Mouse (Mus musculus) limb, embryonic 14.5 days (tissue): Measurements from ENCODE around the gene Chst15. TPM values are rescaled to one million over a fixed set of nuclear protein-coding genes. Genes with fewer than 3 reads are reported as not detected.

ENCODE experiments used
- ATAC-seq: fragments of 200-750 bp; cut with Nextera tagmentation; 2 replicates; pipeline ENCODE4 v1.8.0; 2017; ENCODE audit warnings: low read depth, moderate number of reproducible peaks, moderate TSS enrichment; ENCODE audit not compliant: low FRiP score
- DNase-seq: peaks from one replicate; pipeline ENCODE4 v3.0.0-alpha.2; 2015; ENCODE audit warnings: low spot score
- H3K27ac ChIP-seq: fragments of 300-500 bp; sonication (generic); replicated peaks from 2 replicates; pipeline ENCODE4 v1.5.1; 2014; ENCODE audit warnings: low read depth, mild to moderate bottlenecking, low read length, moderate library complexity, mixed read lengths
- H3K27me3 ChIP-seq: fragments of 300-500 bp; sonication (generic); 2 replicates; pipeline ENCODE4 v1.6.1; 2014; ENCODE audit warnings: low read length, mixed read lengths; ENCODE audit not compliant: control insufficient read depth, insufficient read depth
- H3K36me3 ChIP-seq: fragments of 300-500 bp; sonication (generic); 2 replicates; pipeline ENCODE4 v1.6.1; 2014; ENCODE audit warnings: mild to moderate bottlenecking, low read length, moderate library complexity, mixed read lengths; ENCODE audit not compliant: control insufficient read depth, insufficient read depth
- H3K4me1 ChIP-seq: fragments of 300-500 bp; sonication (generic); 2 replicates; pipeline ENCODE4 v1.6.1; 2014; ENCODE audit warnings: antibody characterized with exemption, low read length, mixed read lengths; ENCODE audit not compliant: control insufficient read depth, insufficient read depth
- H3K4me2 ChIP-seq: fragments of 300-500 bp; sonication (generic); replicated peaks from 2 replicates; pipeline ENCODE4 v1.6.1; 2014; ENCODE audit warnings: low read depth, mild to moderate bottlenecking, low read length, moderate library complexity; ENCODE audit not compliant: severe bottlenecking
- H3K4me3 ChIP-seq: fragments of 300-500 bp; sonication (generic); replicated peaks from 2 replicates; pipeline ENCODE4 v1.5.1; 2014; ENCODE audit warnings: low read length
- H3K9ac ChIP-seq: fragments of 300-500 bp; sonication (generic); 2 replicates; pipeline ENCODE4 v1.6.1; 2014; ENCODE audit warnings: mild to moderate bottlenecking, low read depth, low read length, moderate library complexity; ENCODE audit not compliant: severe bottlenecking
- H3K9me3 ChIP-seq: fragments of 300-500 bp; sonication (generic); 2 replicates; pipeline ENCODE4 v1.6.1; 2016; ENCODE audit warnings: low read length; ENCODE audit not compliant: control insufficient read depth
- POLR2A ChIP-seq: fragments of 200-500 bp; IDR thresholded peaks from 2 replicates; pipeline ENCODE4 v1.8.0; 2012; ENCODE audit warnings: inconsistent platforms, mild to moderate bottlenecking, moderate library complexity, borderline replicate concordance; ENCODE audit not compliant: insufficient read depth, insufficient read length; ENCODE audit errors: extremely low read depth
- whole genome bisulfite sequencing: fragments of 180-500 bp; shearing (Covaris S2); extraction: QIAGEN DNeasy Blood & Tissue Kit; methylation state at CpG from one replicate; pipeline ENCODE4 v1.1.7; 2014; 5-methylcytosine and 5-hydroxymethylcytosine counted together
- polyA plus RNA-seq, 2 experiments: library from polyadenylated mRNA; depleted of rRNA in 1 of 2; stranded (reverse) in 1 of 2; unstranded in 1 of 2; fragments of >200 nt; fragmentation: Nextera tagmentation in 1 of 2; extraction: Ambion mirVana in 1 of 2; gene quantifications; 2 replicates each; pipeline versions ENCODE4 v1.2.1 to v1.2.3; 2012 to 2014

The Chst15 gene
- polyA plus RNA-seq, 2 experiments: 16.1 to 16.4 TPM

DNA sequence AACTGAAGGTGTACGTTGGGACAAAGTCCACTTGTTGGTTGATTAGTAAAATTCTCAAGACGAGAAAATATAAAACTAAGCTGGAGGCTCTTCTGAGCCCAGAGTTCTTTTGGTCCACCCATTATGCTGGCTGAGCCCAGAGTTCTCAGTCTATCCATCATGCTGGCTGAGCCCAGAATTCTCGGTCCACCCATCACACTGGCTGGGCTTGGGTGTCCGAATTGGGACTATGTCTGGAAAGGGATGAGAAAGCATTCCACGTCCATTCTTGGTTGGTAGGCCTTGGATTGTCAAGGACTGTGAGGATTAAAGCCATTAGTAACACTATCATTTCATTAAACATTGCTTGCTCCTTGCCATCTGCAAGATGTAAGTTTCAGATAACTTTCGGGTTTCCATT, 38.7 kb upstream of the Chst15 start:
- no peak overlapping the region for H3K9ac ChIP-seq
- no peak overlapping the region for H3K27ac ChIP-seq
- no peaks in the 10 kb centered on the region for H3K36me3 ChIP-seq
- ATAC-seq (no peak), DNase-seq (no peak)
- H3K9me3 ChIP-seq: no peaks in the 10 kb centered on the region
- no peak overlapping the region for H3K4me2 ChIP-seq
- no peak for TF ChIP-seq POLR2A
- H3K27me3 ChIP-seq: no peaks in the 10 kb centered on the region
- H3K4me1 ChIP-seq: peaks cover 11% of the 10 kb centered on the region
- no peak overlapping the region for H3K4me3 ChIP-seq
- WGBS: 69% methylated on average over 6 of the region's 6 CpGs

DNA sequence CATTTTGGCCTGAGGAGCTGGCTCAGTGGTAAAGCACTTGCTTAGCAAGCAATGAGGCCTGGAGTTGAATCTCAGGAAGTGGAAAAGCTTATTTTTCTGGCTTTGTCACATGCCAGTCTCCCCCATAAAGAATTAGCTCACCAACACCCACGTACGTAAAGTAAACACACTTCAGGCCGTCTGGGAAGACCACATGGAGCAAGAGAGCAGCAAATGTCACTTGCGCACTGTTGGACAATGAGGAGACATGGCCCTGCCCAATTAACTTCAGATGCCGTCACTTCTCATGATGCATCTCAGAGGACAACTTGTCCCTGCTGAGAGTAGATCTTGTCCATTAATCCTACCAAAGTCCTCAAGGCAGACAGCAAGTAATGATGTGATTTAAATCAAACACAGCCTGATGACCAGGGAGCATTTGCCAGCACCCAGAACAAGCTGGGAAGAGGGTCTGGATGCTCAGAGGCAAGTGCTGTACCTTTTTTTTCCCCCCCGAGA, 32.1 kb upstream of the Chst15 start:
- Histone ChIP-seq H3K4me2 (no peak overlapping the region), H3K36me3 (no peaks in the 10 kb centered on the region), H3K9me3 (no peaks in the 10 kb centered on the region), H3K27ac (no peak overlapping the region), H3K27me3 (no peaks in the 10 kb centered on the region), H3K9ac (no peak overlapping the region), H3K4me1 (no peaks in the 10 kb centered on the region), H3K4me3 (no peak overlapping the region)
- ATAC-seq: no peak
- 66% methylated on average over 6 of the region's 6 CpGs for WGBS
- no peak for TF ChIP-seq POLR2A
- DNase-seq: no peak

GRCm38 (mm10) chr7:132347273-132348045, 30.4 kb upstream of the Chst15 start:
- Histone ChIP-seq H3K4me2 (no peak overlapping the region), H3K9me3 (no peaks in the 10 kb centered on the region), H3K27ac (no peak overlapping the region), H3K36me3 (no peaks in the 10 kb centered on the region), H3K4me3 (no peak overlapping the region), H3K27me3 (no peaks in the 10 kb centered on the region), H3K4me1 (no peaks in the 10 kb centered on the region), H3K9ac (no peak overlapping the region)
- no peak for DNase-seq
- WGBS: 72% methylated on average over 9 of the region's 9 CpGs
- no peak for ATAC-seq
- TF ChIP-seq POLR2A: no peak

GRCm38 (mm10) chr7:132345526-132346070, 28.6 kb upstream of the Chst15 start:
- Histone ChIP-seq H3K4me1 (no peaks in the 10 kb centered on the region), H3K36me3 (no peaks in the 10 kb centered on the region), H3K9ac (no peak overlapping the region), H3K27ac (no peak overlapping the region), H3K4me2 (no peak overlapping the region), H3K9me3 (no peaks in the 10 kb centered on the region), H3K27me3 (no peaks in the 10 kb centered on the region), H3K4me3 (no peak overlapping the region)
- no peak for TF ChIP-seq POLR2A
- WGBS: 75% methylated on average over 5 of the region's 5 CpGs
- no peak for DNase-seq
- ATAC-seq: no peak

GRCm38 (mm10) chr7:132344606-132345005, 27.6 kb upstream of the Chst15 start:
- Histone ChIP-seq H3K27ac (no peak overlapping the region), H3K4me1 (no peaks in the 10 kb centered on the region), H3K4me2 (no peak overlapping the region), H3K9me3 (no peaks in the 10 kb centered on the region), H3K9ac (no peak overlapping the region), H3K4me3 (no peak overlapping the region), H3K36me3 (no peaks in the 10 kb centered on the region), H3K27me3 (no peaks in the 10 kb centered on the region)
- WGBS: 56% methylated on average over 4 of the region's 4 CpGs
- ATAC-seq: no peak
- TF ChIP-seq POLR2A: no peak
- no peak for DNase-seq
